Mouse (Mus musculus) brain, embryonic 14.5 days (tissue): ENCODE data around the gene Mef2b. TPM values are rescaled to one million over a fixed set of nuclear protein-coding genes. Genes with fewer than 3 reads are reported as not detected.

Experiments
- DNase-seq: peaks from one replicate; pipeline ENCODE4 v3.0.0-alpha.2; 2011; ENCODE audit warnings: low read depth
- CTCF ChIP-seq: fragments of 200-500 bp; IDR thresholded peaks from 2 replicates; pipeline ENCODE4 v1.5.1; 2012; ENCODE audit warnings: inconsistent platforms, mild to moderate bottlenecking, moderate library complexity, borderline replicate concordance; ENCODE audit not compliant: insufficient read depth, insufficient read length; ENCODE audit errors: extremely low read depth
- POLR2A ChIP-seq: fragments of 200-500 bp; IDR thresholded peaks from 2 replicates; pipeline ENCODE4 v1.6.1; 2012; ENCODE audit warnings: mild to moderate bottlenecking, inconsistent platforms, borderline replicate concordance; ENCODE audit not compliant: poor library complexity, insufficient read depth, insufficient read length, severe bottlenecking; ENCODE audit errors: extremely low read depth
- polyA plus RNA-seq: library from polyadenylated mRNA; depleted of rRNA; stranded (reverse); fragments of >200 nt; gene quantifications from 2 replicates; pipeline ENCODE4 v1.2.3, GENCODE M21; 2012

Gene Mef2b
- polyA plus RNA-seq, 1 experiment, result 0.22 TPM

DNA sequence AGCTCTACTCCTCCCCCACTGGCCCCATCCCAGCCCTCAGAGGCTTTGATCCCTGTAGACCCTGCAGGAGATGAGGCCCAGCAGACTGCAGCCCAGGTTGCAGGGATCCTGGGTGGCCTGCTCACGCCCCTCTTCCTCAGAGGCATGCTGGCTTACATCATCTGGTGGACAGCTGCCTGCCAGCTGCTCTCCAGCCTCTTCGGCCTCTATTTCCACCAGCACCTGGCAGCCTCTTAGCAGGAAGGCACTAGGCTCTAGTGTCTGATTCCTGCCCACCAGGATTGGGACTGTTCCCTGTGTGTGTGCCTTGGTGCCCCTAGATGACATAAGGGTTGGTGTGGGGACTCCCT lies 42.4 kb downstream of the Mef2b start:
- no peak for TF ChIP-seq CTCF
- TF ChIP-seq POLR2A, result no peak
- no peak for DNase-seq

DNA sequence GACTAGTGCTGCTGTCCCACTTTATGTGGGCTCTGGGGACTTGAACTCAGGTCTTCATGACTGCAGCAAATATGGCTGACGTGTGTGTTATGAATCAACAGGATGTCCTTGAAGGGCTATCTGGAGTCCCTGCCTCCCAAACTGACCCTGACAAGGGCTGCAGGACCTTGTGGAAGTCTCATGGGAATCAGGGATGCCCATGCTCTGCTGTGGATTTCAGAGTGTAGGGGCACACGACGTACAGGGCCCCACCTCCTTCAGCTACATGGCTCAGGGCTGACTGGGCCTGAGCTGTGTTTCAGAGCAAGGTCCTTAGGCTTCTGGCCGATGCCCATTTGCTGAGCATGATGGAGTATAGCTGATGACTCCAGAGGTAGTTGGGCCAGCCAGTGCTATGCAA lies 43.7 kb downstream of the Mef2b start:
- no peak for TF ChIP-seq CTCF
- no peak for DNase-seq

DNA sequence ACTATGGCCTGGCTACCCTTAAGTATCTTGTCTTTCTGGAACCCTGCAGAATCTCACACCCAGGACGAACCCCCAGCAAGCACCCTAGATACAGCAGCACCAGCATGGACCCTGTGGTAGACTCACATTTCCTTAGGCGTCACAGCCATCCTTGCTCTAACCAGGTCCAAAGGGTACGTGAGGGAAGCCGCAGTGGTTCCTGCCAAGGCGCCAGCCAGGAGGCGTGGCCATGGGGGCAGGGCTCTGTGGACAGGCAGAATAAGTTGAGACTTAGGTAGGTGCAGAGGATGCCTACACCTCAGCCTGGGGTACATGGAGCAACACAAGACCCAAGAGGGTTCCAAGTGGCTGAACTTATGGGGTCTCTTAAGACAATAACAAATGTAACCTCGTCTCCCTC lies 49.2 kb downstream of the Mef2b start:
- no peak for DNase-seq
- TF ChIP-seq CTCF (no peak), POLR2A (no peak)

DNA sequence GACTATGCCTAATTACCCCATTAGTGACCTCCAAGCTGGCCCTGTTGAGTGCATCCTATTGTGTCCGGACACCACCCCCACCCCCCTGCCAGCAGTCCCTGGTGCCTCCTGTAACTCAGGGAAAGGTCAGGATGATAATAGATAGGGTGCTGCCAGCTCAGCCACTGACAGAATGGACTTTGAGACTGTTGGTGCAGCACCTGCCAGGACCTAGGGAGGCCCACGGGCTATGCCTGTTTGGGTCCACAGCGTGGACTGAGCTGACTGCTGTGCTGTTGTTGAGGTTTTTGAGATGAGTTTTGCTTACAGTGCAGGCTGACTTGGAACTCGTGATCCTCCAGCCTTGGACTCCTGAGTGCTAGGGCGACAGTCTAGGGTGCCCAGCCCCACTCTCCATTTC lies 53.7 kb downstream of the Mef2b start:
- no peak for TF ChIP-seq CTCF
- TF ChIP-seq POLR2A, result no peak
- no peak for DNase-seq

DNA sequence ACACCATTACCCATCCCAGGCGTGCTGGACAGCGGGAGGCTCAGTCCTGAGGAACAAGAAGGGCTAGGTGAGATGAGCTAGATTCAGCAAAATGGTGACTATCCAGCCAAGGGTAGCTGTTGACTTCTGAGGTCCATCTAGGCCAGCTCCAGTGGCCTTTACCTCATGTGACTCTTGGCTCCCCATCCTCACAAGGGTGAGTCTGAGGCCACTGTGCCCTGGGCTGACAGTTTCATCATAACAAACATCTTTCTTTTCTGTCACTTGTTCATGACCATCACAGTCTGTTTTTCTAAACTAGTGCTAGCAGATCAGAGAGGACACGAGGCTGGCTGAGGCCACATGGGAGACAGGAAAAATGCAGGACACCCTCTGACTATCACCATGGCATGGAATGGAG lies 54.7 kb downstream of the Mef2b start:
- TF ChIP-seq CTCF, result no peak
- TF ChIP-seq POLR2A, result no peak

DNA sequence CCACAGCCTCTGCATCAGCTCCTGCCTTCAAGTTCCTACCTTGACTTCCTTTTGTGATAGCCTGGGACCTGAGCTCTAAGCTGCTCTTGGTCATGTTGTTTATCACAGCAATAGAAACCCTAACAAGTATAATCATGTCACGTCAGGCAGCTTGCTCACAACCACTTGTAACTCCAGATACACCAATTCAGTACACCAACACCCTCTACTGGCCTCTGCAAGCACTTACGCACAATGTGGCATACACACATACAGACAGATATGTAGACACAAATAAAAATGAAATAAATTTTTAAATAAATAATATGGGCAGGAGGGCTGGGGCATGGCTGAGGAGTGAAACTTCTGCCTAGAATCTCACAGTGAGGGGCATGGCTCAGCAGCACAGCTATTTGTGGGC lies 56.3 kb downstream of the Mef2b start:
- DNase-seq, result no peak
- no peak for TF ChIP-seq POLR2A
- peak; percentile 2; the same call in 1 of the 2 replicates for TF ChIP-seq CTCF

More for the DNA sequence above, 54.7 kb downstream of the Mef2b start:
- DNase-seq, result no peak

DNA sequence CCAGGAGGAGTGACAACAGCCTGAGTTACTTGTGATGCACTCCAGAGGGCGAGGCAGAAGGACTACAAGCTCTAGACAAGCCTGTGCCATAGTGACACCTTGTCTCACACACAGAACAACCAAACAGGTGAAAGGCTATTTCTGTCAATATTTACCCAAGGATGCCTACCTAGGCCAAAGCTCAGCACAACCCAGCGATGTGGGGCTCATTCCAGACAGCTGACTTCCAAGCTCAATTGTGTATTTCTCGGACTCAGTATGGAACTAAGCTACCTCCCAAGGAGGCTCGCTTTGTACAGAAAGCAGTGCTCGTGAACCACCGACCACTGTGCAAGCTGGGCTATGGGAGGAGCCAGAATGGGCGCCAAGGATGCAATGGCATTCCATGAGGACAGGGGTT lies 58.1 kb downstream of the Mef2b start:
- peak; percentile 5 for DNase-seq
- TF ChIP-seq CTCF (no peak), POLR2A (no peak)

DNA sequence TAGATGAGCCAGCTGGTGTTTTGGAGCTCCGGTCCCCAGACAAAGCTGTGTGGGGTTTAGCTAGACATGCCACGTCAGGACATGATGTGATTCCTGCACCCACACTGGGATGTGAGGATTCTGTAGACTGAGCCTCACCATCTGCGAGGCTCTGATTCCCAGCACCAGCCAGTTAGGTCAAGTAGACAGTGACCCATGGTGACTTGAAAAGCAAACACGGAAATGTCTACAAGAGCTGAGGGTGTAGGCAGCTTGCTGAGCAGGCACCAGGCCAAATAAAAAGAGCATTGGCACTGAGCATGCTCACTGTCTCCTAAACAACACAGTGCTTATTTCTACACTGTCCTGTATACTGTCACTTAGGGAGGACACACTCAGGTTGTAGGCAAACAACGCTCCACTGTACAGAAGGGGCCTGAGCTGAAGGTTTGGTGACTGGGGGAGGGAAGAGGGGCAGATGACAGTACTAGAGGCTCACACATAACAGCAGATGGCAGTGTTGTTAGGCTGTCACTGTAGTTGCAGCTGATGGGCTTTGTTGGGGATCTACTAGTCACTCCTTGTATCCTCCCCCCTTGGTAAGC lies 60.7 kb downstream of the Mef2b start:
- no peak; the same call in 1 of the 2 replicates for TF ChIP-seq CTCF
- TF ChIP-seq POLR2A, result no peak
- DNase-seq, result peak; percentile 62

DNA sequence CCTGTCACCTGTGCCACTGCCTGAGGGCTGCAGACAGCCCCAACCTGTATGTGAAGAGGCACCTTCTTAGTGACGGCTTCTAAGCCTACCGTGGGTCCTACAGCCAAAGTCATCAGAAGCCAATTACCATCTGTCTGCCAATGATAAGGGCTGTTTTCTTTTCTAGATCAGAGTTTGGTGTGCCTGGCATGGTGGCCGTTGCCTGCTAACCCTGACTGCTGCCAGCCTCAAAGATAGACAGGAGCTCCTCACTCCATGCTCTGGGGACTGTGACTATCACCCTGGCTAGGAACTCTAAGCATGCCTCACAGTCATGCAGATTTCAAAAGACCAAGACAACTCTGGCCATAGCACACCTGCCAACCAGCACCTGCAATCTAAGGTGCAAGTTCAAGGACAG lies 61.9 kb downstream of the Mef2b start:
- no peak for DNase-seq
- TF ChIP-seq CTCF (no peak), POLR2A (no peak)

DNA sequence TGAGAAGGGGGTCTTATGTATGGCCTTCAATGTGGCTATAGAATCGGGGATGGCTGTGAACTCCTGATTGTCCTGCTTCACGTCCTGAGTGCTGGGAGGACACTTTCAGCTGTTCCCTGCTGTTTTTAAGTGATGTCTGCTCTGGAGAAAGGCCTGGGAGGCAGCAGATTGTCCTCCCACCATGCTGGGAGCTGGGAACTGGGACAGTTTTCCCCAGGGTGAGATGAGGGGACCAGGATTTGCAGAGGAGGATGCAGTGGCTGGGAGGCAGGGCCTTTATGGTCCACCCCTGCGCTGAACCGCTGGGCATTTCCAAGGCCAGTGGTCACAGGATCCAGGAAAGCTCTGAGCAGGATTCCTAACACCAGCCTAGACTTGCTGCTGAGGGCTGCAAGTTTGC lies 63.6 kb downstream of the Mef2b start:
- TF ChIP-seq CTCF, result no peak
- no peak for TF ChIP-seq POLR2A
- DNase-seq, result no peak

DNA sequence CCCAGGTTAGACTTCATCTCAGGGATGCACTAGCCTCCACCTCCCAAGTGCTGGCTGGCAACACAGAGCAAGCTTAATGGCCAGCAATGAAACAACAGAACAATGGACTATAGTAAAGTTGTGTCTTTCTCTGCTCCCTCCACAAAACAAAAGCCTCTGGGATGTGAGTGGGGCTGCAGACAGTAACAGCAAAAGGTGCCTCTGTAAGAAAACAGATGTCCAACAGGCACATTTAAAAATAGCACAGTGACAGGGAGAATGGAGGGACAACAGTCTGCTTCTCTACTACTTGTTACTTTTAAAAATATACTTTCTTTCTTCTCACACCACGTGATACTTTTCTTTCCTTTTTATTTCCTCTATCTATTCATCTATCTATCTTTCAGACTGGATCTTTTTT lies 65.2 kb downstream of the Mef2b start:
- TF ChIP-seq POLR2A, result no peak
- no peak for TF ChIP-seq CTCF
- no peak for DNase-seq

DNA sequence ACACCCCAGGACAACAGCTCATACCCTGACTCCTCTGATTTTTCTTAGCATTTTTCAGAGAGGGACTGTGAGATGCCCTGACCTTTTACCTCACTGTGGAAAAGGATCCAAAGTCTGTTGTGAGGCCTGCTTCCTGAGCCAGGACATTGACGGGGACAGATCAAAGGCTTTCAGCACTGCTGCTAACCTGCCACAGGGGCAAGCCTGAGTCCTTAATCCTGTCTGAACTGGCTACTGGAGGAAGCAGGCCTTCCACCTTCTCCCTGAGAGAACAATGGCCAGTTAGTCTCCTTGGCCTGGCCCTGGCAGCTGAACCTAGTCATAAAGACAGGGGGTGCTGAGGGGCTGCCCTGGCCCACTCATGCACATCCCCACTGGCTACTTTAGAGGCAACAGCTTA lies 68.6 kb downstream of the Mef2b start:
- DNase-seq, result no peak
- TF ChIP-seq POLR2A (no peak), CTCF (no peak)

DNA sequence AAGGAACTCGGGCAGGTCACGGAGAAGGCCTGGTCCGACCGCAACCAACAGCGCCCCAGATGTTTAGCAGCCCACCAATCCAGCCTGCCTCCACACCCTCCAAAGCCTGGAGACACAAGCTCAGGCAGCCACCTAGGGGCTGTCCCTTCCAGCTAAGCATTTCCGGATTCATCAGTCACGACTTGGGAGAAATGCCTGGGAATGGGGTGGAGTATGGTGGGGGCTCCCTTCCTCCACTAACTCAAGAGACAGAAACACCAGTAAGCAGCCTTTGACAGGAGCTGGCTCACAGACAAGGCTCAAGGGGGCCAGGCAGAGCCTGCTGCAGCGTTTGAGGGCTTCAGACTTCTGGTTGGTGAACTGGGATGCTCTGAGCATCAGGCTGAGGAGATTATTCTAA lies 71.0 kb downstream of the Mef2b start:
- no peak for DNase-seq
- TF ChIP-seq POLR2A (no peak), CTCF (no peak)

DNA sequence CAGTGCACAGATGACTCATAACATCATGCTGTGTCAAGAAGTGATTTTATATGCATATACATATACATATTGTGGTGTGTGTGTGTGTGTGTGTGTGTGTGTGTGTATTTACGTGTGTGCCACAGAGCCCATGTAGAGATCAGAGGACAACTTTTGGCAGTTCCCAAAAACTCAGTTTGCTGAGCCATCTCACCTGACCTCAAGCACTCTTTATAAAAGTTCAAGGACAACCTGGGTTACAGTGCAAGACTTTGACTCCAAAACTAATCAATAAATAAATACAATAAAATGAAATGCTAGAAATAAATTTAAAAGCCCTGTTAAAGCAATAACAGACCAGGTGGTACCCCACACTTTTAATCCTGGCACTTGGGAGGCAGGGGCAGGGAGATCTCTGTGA lies 71.8 kb downstream of the Mef2b start:
- no peak for TF ChIP-seq POLR2A
- no peak for TF ChIP-seq CTCF
- no peak for DNase-seq
